Mouse (Mus musculus) embryonic facial prominence, embryonic 11.5 days (tissue): ENCODE data around the gene Gm49321. TPM values are rescaled to one million over a fixed set of nuclear protein-coding genes. Genes with fewer than 3 reads are reported as not detected.

Experiments
- polyA plus RNA-seq: library from polyadenylated mRNA; unstranded; fragments of >200 nt; fragmentation: Nextera tagmentation; extraction: Ambion mirVana; gene quantifications from 2 replicates; pipeline ENCODE4 v1.2.1, GENCODE M21; 2014

The Gm49321 gene
- polyA plus RNA-seq, 1 experiment from 2014 or later = 15.0 TPM

Other genes starting within 250 kb of the Gm49321 start
- 139 and 149 TPM in 2 replicates for gene Hif1a, start 36.3 kb upstream of the Gm49321 start, polyA plus RNA-seq
- 20.5 and 23.8 TPM in 2 replicates for gene Snapc1, start 26.8 kb downstream of the Gm49321 start, polyA plus RNA-seq
- gene Syt16, start 60.0 kb downstream of the Gm49321 start, polyA plus RNA-seq = 5.2 and 7.0 TPM in 2 replicates